12 mouse cellular contexts compared by ENCODE assay signal in genomic region chr4:133552768-133553447, GRCm38 (mm10). TPM values are rescaled to one million over a fixed set of nuclear protein-coding genes. Genes with fewer than 3 reads are reported as not detected.
DNase-seq lines count a peak whose midpoint lies in the region; ATAC-seq and TF ChIP-seq lines count a peak whose summit lies in the region.
"Had no signal": no experiment of that assay in that cellular context is flagged by ENCODE, and none has a peak within 500 bp of the region (broad histone marks: within the 10 kb centered on the region; RNA-seq: fewer than 3 reads in every experiment).

Gene Nr0b2, plus strand, starts transcription at chr4:133553376.

- H3K27ac ChIP-seq in ES-Bruce4 (ENCODE audit: insufficient read depth, low read length), result no peak within 1 kb of the TSS
- H3K27ac ChIP-seq in heart, embryonic 10.5 days, result peak within 1 kb of the TSS; percentile 85
- H3K27ac ChIP-seq in liver, embryonic 11.5 days (ENCODE audit: low read depth, low read length), result peak within 1 kb of the TSS; percentile 30; the same call in 1 of the 2 replicates
- H3K27ac ChIP-seq: forebrain, embryonic 12.5 days had no signal

- no peaks in the 10 kb centered on the region for H3K36me3 ChIP-seq in ES-Bruce4 (ENCODE audit: control insufficient read depth, insufficient read depth, low read length, poor library complexity, severe bottlenecking)
- no peaks in the 10 kb centered on the region for H3K36me3 ChIP-seq in heart, embryonic 10.5 days
- H3K36me3 ChIP-seq in liver, embryonic 11.5 days (ENCODE audit: control insufficient read depth, insufficient read depth, low read length), result no peaks in the 10 kb centered on the region
- H3K36me3 ChIP-seq: forebrain, embryonic 12.5 days had no signal

- H3K4me2 ChIP-seq in liver, embryonic 11.5 days, result peak within 1 kb of the TSS; percentile 43
- H3K4me2 ChIP-seq: forebrain, embryonic 12.5 days had no signal

- TF ChIP-seq EP300 in ES-Bruce4 (IDR thresholded peaks at IDR 0.05; ENCODE audit: insufficient read depth, low read depth, low read length), result no peak

- H3K9me3 ChIP-seq in ES-Bruce4 (replicated peaks; ENCODE audit: control insufficient read depth, insufficient read depth, low read length, poor library complexity, severe bottlenecking), result no peaks in the 10 kb centered on the region
- H3K9me3 ChIP-seq in heart, embryonic 10.5 days, result no peaks in the 10 kb centered on the region
- H3K9me3 ChIP-seq in liver, embryonic 11.5 days (ENCODE audit: control insufficient read depth, low read length), result no peaks in the 10 kb centered on the region
- H3K9me3 ChIP-seq: forebrain, embryonic 12.5 days had no signal

- H3K4me3 ChIP-seq in ES-Bruce4 (ENCODE audit: low read depth, low read length), result peak within 1 kb of the TSS; percentile 16
- peak within 1 kb of the TSS; percentile 47 for H3K4me3 ChIP-seq in heart, embryonic 10.5 days
- peak within 1 kb of the TSS; percentile 5; the same call in 1 of the 2 replicates for H3K4me3 ChIP-seq in liver, embryonic 11.5 days (ENCODE audit: low read depth, low read length)
- H3K4me3 ChIP-seq: forebrain, embryonic 12.5 days had no signal

- no peak for TF ChIP-seq CTCF in ES-Bruce4 (IDR thresholded peaks at IDR 0.05; ENCODE audit: low read depth, low read length)

- no peak for TF ChIP-seq POLR2A in ES-Bruce4 (IDR thresholded peaks at IDR 0.05; ENCODE audit: insufficient read depth, low read length)

- no peaks in the 10 kb centered on the region for H3K4me1 ChIP-seq in ES-Bruce4 (ENCODE audit: control insufficient read depth, insufficient read depth, low read length)
- peaks cover 31% of the 10 kb centered on the region for H3K4me1 ChIP-seq in heart, embryonic 10.5 days
- peaks cover 13% of the 10 kb centered on the region for H3K4me1 ChIP-seq in liver, embryonic 11.5 days (replicated peaks; ENCODE audit: control insufficient read depth, insufficient read depth, low read length)
- H3K4me1 ChIP-seq: forebrain, embryonic 12.5 days had no signal

- no peaks in the 10 kb centered on the region for H3K27me3 ChIP-seq in ES-Bruce4 (ENCODE audit: control insufficient read depth, insufficient read depth, low read length, poor library complexity, severe bottlenecking)
- H3K27me3 ChIP-seq in heart, embryonic 10.5 days (ENCODE audit: insufficient read depth, poor library complexity, severe bottlenecking), result peaks cover 12% of the 10 kb centered on the region; the same call in 1 of the 2 replicates
- peaks cover 4% of the 10 kb centered on the region; the same call in 1 of the 2 replicates for H3K27me3 ChIP-seq in liver, embryonic 11.5 days (replicated peaks; ENCODE audit: control insufficient read depth, insufficient read depth, low read length)

- H3K9ac ChIP-seq in ES-Bruce4 (ENCODE audit: low read depth, poor library complexity, severe bottlenecking), result peak within 1 kb of the TSS; percentile 12; the same call in 1 of the 2 replicates
- no peak within 1 kb of the TSS; the same call in 1 of the 2 replicates for H3K9ac ChIP-seq in liver, embryonic 11.5 days (ENCODE audit: low read depth, low read length)
- H3K9ac ChIP-seq: forebrain, embryonic 12.5 days had no signal

- ATAC-seq in cerebellum, adult (ENCODE audit: insufficient number of reproducible peaks, low FRiP score, low TSS enrichment), result 0 out of 2 replicates have a peak, but pooled peaks have one; percentile 40
- ATAC-seq in liver, embryonic 11.5 days (replicated peaks; ENCODE audit: low FRiP score), result 0 out of 2 replicates have a peak, but pooled peaks have one; percentile 6

- no peak for DNase-seq in cerebellum, postnatal 4 days (ENCODE audit: low spot score in 2 of 2)
- DNase-seq in heart, embryonic 10.5 days (ENCODE audit: low spot score), result no peak
- no peak for DNase-seq in liver, embryonic 11.5 days (ENCODE audit: low spot score)
- DNase-seq in urinary bladder, postnatal 10 days (ENCODE audit: low spot score), result no peak
- DNase-seq in left cerebral cortex, adult 8-10 months (ENCODE audit: low spot score in 2 of 2), result no peak
- no peak for DNase-seq in layer of hippocampus, adult 9-11 months
- DNase-seq: thymus, postnatal 14 days had no signal

- WGBS in heart, embryonic 10.5 days, result 48% methylated on average over 10 of the region's 10 CpGs
- WGBS in liver, embryonic 11.5 days, result 51% methylated on average over 10 of the region's 10 CpGs

RNA-seq across cellular contexts. Expression of gene Nr0b2, which starts in this region (rescaled TPM):
- not detected in 2 replicates for polyA plus RNA-seq in ES-Bruce4 (2011; ENCODE audit: insufficient read depth, insufficient read length, low read depth, missing spikeins)
- 4.9 and 8.9 TPM in 2 replicates for polyA plus RNA-seq in heart, embryonic 10.5 days (2016; fragmentation: Nextera tagmentation; extraction: Ambion mirVana)
- polyA plus RNA-seq in liver, embryonic 11.5 days (2014; fragmentation: Nextera tagmentation; extraction: Ambion mirVana), result 0.89 and 1.1 TPM in 2 replicates
- not detected for total RNA-seq in left cerebral cortex, adult 8-10 months (2022)
- total RNA-seq: left cerebral cortex, postnatal 25 days; neutrophil, adult 5-6 weeks had no signal
- polyA plus RNA-seq: forebrain, embryonic 12.5 days had no signal
